Mouse (Mus musculus) gastrocnemius, postnatal 10 days (tissue): ENCODE measurements at regions not wholly inside any gene's neighbourhood (a gene's known extent, or its start where the extent isn't known, plus 50 kb on each side); places are given as distances from the start of the nearest gene placed in this dataset.
"Not testable (repeated sequence)": the region's sequence is repeated elsewhere in the genome, so short reads cannot be mapped to it uniquely, and the experiment has no call there.

ENCODE experiments used
- DNase-seq: peaks from one replicate; pipeline ENCODE4 v3.0.0; 2021; ENCODE audit warnings: mixed read lengths

DNA sequence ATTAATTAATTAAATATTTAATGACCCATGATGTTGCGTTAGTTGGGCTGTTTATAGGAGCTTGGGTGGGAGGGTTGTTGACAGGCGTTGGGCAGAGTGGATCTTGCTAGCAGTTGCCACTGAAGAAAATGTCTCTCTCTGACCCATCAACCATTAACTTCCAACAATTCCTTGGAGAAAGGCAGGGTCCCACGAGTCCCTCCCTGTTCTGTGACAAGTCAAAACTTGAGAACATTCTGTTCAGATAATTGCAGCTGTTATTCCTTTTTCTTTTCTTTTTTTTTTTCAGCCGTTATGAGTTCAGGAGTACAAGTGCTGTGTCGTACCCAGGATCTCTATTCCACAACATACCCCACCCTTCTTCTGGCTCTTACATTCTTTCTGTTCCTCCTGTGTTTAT lies 59.8 kb upstream of the Tnfrsf21 start:
- DNase-seq, result no peak

DNA sequence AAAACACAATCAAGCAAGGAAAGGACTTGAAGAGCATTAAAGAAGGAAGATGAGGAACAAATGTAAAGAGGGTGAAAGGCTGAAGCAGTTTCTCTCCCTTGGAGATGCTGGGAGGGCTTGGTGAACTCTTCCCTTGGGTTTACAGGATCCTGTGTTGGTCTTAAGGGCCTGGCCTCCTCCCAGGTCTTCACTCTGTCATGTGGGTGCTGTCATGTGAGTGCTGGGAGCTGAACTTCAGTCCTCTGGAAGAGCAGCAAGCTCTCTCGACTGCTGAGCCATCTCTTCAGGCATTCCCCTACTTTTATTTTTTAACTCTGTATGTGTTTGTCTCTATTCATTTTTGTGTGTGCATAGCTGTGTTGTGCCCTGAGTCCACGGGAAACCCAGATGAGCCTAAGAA lies 61.6 kb upstream of the Tnfrsf21 start:
- DNase-seq, result no peak

- no peak for DNase-seq
Measured at GRCm38 (mm10) chr17:42944453-42944852, 68.0 kb upstream of the Cd2ap start.

- DNase-seq, result peak; percentile 32
Measured at GRCm38 (mm10) chr17:42943272-42943696, 66.8 kb upstream of the Cd2ap start.

DNA sequence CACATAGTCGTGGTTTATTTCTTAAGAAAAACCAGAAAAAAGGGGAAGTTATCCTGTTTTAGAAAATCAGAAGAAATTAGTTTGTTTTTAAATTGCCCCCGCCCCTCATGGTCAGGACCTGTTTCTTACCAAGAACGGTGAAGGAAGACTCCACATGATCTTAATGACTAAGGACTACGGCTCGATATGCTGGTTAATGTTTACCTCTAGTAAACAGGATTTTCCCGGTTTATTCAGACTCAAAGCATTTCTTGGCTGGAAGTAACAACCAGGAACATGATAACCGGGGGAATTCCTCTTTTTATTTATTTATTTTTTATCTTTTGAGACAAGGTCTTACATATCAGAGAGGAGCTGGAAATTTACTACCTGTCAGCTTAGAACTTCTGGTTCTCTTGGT lies 63.0 kb upstream of the Cd2ap start:
- no peak for DNase-seq

DNA sequence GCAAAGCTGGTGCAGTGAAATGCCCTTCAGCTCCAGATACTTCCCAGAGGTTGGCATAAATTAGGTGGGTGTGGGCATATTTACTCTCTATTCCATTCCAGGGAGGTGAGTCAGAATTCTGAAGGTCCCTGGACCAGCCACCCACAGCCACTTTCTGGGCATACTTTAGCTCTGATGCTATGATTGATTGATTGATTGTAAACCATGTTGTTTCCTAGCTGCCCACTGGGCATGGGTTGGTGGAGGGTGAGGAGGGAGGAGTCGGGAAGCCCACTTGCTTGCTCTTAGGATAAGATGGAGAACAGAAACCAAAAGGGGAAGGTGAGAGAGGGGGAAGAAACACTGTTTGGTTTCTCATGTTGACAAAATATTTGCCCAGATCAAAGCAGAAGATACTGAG lies 62.1 kb upstream of the Cd2ap start:
- DNase-seq, result no peak

DNA sequence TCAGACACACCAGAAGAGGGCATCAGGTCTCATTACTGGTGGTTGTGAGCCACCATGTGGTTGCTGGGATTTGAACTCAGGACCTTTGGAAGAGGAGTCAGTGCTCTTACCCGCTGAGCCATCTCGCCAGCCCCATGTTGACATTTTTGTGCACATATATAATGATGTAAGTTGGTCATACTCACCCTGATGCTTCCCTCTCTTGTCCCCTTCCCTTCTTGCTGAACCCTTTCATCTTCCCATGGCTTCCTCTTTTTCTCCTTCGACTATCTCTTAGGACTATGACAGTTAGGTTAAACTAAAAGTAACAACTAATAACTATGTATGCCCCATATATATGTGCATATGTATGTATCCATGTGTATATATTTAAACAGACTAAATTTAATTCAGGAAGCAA lies 61.0 kb upstream of the Cd2ap start:
- not testable (repeated sequence) for DNase-seq

DNA sequence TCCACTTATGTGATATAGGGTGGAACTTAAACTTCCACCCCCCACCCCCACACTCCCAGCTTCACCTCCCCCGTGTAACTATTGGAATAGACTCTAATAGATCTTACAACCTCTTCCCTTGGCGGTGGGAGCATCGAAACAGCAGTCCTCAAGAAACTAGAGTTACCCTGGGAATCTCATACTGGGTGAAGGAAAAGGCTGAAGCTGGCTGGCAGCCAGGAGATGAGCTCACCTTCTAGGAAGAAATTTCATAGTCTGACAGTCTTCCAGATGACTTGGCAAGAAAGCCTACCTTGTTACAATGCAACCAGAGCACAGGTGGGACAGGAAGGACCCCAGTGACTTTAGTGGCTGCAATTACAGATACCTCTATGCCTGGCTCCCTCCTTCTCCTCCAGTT lies 57.6 kb upstream of the Cd2ap start:
- DNase-seq, result peak; percentile 20

DNA sequence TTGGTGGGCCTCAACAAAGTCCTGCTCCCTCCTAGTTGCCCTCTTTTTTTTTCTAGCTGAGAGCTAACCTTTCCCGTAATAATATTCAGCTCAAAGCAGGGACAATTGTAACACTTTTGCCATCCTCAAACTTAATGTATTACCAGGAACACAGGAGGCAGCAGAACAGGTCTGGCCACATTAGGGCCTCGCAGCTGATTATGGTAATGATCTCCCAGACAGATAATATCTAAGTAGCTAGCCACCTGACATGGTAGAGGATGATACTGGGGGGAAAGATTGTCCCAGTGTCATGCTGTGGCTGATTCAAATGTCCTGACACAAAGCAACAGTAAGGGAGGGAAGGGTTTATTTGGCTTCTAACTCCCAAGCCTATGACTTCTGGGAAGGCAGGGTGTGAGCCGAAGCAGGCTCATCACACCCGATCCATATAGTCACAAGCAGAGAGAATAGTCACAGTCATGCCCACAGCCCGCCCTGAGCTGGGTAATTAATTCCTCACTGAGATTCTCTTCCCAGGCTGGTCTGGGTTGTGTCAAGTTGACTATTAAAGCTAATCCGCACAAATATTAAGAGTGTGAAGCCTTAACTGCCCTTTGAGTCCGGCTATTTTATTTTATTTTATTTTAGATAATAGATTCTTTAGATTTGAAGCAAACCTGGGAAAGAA lies 57.0 kb upstream of the Cd2ap start:
- DNase-seq, result no peak

GRCm38 (mm10) chr17:42927320-42927719 lies 50.9 kb upstream of the Cd2ap start:
- DNase-seq, result no peak
